Comparison of ENCODE assay signal across 21 mouse cellular contexts in genomic region chr11:16804016-16804415, GRCm38 (mm10). TPM values are rescaled to one million over a fixed set of nuclear protein-coding genes. Genes with fewer than 3 reads are reported as not detected.
DNase-seq lines count a peak whose midpoint lies in the region; ATAC-seq and TF ChIP-seq lines count a peak whose summit lies in the region.
"Had no signal": no experiment of that assay in that cellular context is flagged by ENCODE, and none has a peak within 500 bp of the region (broad histone marks: within the 10 kb centered on the region; RNA-seq: fewer than 3 reads in every experiment).

No protein-coding gene starts in this region.

- H3K9me3 ChIP-seq in heart, embryonic 12.5 days (replicated peaks) = no peaks in the 10 kb centered on the region
- H3K9me3 ChIP-seq in intestine, embryonic 16.5 days (ENCODE audit: control insufficient read depth, low read length) = no peaks in the 10 kb centered on the region
- no peaks in the 10 kb centered on the region for H3K9me3 ChIP-seq in kidney, postnatal 0 days (replicated peaks; ENCODE audit: low read length)
- H3K9me3 ChIP-seq in stomach, postnatal 0 days (ENCODE audit: control insufficient read depth, low read length) = no peaks in the 10 kb centered on the region
- H3K9me3 ChIP-seq: forebrain, embryonic 13.5 days; heart, embryonic 10.5 days; hindbrain, embryonic 13.5 days; limb, embryonic 12.5 days; midbrain, embryonic 10.5 days had no signal

- H3K36me3 ChIP-seq in heart, embryonic 12.5 days = no peaks in the 10 kb centered on the region
- H3K36me3 ChIP-seq in intestine, embryonic 16.5 days (ENCODE audit: control insufficient read depth, insufficient read depth, low read length) = no peaks in the 10 kb centered on the region
- no peaks in the 10 kb centered on the region for H3K36me3 ChIP-seq in kidney, postnatal 0 days (ENCODE audit: insufficient read depth, low read length)
- no peaks in the 10 kb centered on the region for H3K36me3 ChIP-seq in stomach, postnatal 0 days (ENCODE audit: control insufficient read depth, insufficient read depth, low read length)
- H3K36me3 ChIP-seq: heart, embryonic 10.5 days; hindbrain, embryonic 13.5 days; limb, embryonic 12.5 days; midbrain, embryonic 10.5 days had no signal

- no peak overlapping the region for H3K4me2 ChIP-seq in heart, embryonic 12.5 days
- no peak overlapping the region for H3K4me2 ChIP-seq in intestine, embryonic 16.5 days (ENCODE audit: low read depth, low read length)
- no peak overlapping the region for H3K4me2 ChIP-seq in kidney, postnatal 0 days (ENCODE audit: low read length)
- no peak overlapping the region for H3K4me2 ChIP-seq in stomach, postnatal 0 days (replicated peaks; ENCODE audit: low read depth)
- H3K4me2 ChIP-seq: forebrain, embryonic 13.5 days; hindbrain, embryonic 13.5 days; limb, embryonic 12.5 days; lung, embryonic 14.5 days had no signal

- H3K4me1 ChIP-seq in heart, embryonic 12.5 days (replicated peaks) = peaks cover 10% of the 10 kb centered on the region
- peaks cover 24% of the 10 kb centered on the region for H3K4me1 ChIP-seq in intestine, embryonic 16.5 days (ENCODE audit: control insufficient read depth, insufficient read depth, low read length)
- H3K4me1 ChIP-seq in kidney, postnatal 0 days (replicated peaks; ENCODE audit: insufficient read depth, low read length) = peaks cover 3% of the 10 kb centered on the region; the same call in 1 of the 2 replicates
- 0 out of 2 replicates have a peak, but pooled peaks cover 6% of the 10 kb centered on the region for H3K4me1 ChIP-seq in stomach, postnatal 0 days (replicated peaks; ENCODE audit: control insufficient read depth, insufficient read depth)
- H3K4me1 ChIP-seq: forebrain, embryonic 13.5 days; hindbrain, embryonic 13.5 days; midbrain, embryonic 10.5 days had no signal

- no peak overlapping the region for H3K9ac ChIP-seq in heart, embryonic 12.5 days
- H3K9ac ChIP-seq in intestine, embryonic 16.5 days (ENCODE audit: low read depth, low read length) = no peak overlapping the region
- no peak overlapping the region for H3K9ac ChIP-seq in kidney, postnatal 0 days (ENCODE audit: low read depth, low read length)
- no peak overlapping the region for H3K9ac ChIP-seq in stomach, postnatal 0 days (ENCODE audit: low read length)
- H3K9ac ChIP-seq: forebrain, embryonic 13.5 days; hindbrain, embryonic 13.5 days; limb, embryonic 12.5 days; lung, embryonic 14.5 days had no signal

- WGBS in heart, embryonic 12.5 days = 86% methylated on average over 2 of the region's 2 CpGs
- 76% methylated on average over 2 of the region's 2 CpGs for WGBS in intestine, embryonic 16.5 days
- WGBS in kidney, postnatal 0 days = 93% methylated on average over 2 of the region's 2 CpGs
- 80% methylated on average over 2 of the region's 2 CpGs for WGBS in stomach, postnatal 0 days

- no peak overlapping the region for H3K27ac ChIP-seq in heart, embryonic 12.5 days (ENCODE audit: poor library complexity, severe bottlenecking)
- H3K27ac ChIP-seq in intestine, embryonic 16.5 days (ENCODE audit: low read length) = no peak overlapping the region
- no peak overlapping the region for H3K27ac ChIP-seq in kidney, postnatal 0 days
- no peak overlapping the region for H3K27ac ChIP-seq in stomach, postnatal 0 days (replicated peaks)
- H3K27ac ChIP-seq: forebrain, embryonic 13.5 days; heart, embryonic 10.5 days; hindbrain, embryonic 13.5 days; limb, embryonic 12.5 days; midbrain, embryonic 10.5 days had no signal

- no peak for TF ChIP-seq EP300 in stomach, postnatal 0 days (optimal IDR thresholded peaks at IDR 0.05)

- no peak for TF ChIP-seq CTCF in kidney, postnatal 0 days (IDR thresholded peaks at IDR 0.05; ENCODE audit: low read depth)
- TF ChIP-seq CTCF in stomach, postnatal 0 days (IDR thresholded peaks at IDR 0.05; ENCODE audit: low read depth) = peak; percentile 0; the same call in 1 of the 2 replicates

- peaks cover 40% of the 10 kb centered on the region for H3K27me3 ChIP-seq in heart, embryonic 12.5 days (replicated peaks)
- no peaks in the 10 kb centered on the region for H3K27me3 ChIP-seq in intestine, embryonic 16.5 days (replicated peaks; ENCODE audit: control insufficient read depth, insufficient read depth, low read length)
- no peaks in the 10 kb centered on the region for H3K27me3 ChIP-seq in kidney, postnatal 0 days (ENCODE audit: insufficient read depth, low read length)
- no peaks in the 10 kb centered on the region for H3K27me3 ChIP-seq in stomach, postnatal 0 days (ENCODE audit: control insufficient read depth, insufficient read depth, low read length)
- H3K27me3 ChIP-seq: forebrain, embryonic 13.5 days; hindbrain, embryonic 13.5 days; limb, embryonic 12.5 days had no signal

- DNase-seq in heart, adult 11 months = peak; percentile 80
- peak; percentile 33 for DNase-seq in kidney, postnatal 0 days (ENCODE audit: low spot score)
- no peak for DNase-seq in stomach, postnatal 0 days (ENCODE audit: low spot score)
- no peak for DNase-seq in spleen, adult 12 weeks (ENCODE audit: low spot score)
- no peak for DNase-seq in adipocyte (ENCODE audit: low spot score)
- DNase-seq in thymus, postnatal 10 days (ENCODE audit: low spot score in 2 of 2) = no peak
- DNase-seq: adrenal gland, adult 8-10 months; cerebellum, adult 11 months; cerebellum, postnatal 36 days; gastrocnemius, postnatal 25 days; heart, postnatal 14 days; lung, embryonic 14.5 days; lung, postnatal 4 days; right cerebral cortex, postnatal 14 days had no signal

- no peak overlapping the region for H3K4me3 ChIP-seq in heart, embryonic 12.5 days
- no peak overlapping the region for H3K4me3 ChIP-seq in intestine, embryonic 16.5 days (ENCODE audit: low read length)
- no peak overlapping the region for H3K4me3 ChIP-seq in kidney, postnatal 0 days (replicated peaks; ENCODE audit: low read depth, low read length)
- no peak overlapping the region for H3K4me3 ChIP-seq in stomach, postnatal 0 days (ENCODE audit: low read depth, low read length)
- H3K4me3 ChIP-seq: forebrain, embryonic 13.5 days; heart, embryonic 10.5 days; hindbrain, embryonic 13.5 days; limb, embryonic 12.5 days; midbrain, embryonic 10.5 days had no signal

- ATAC-seq in heart, embryonic 12.5 days (ENCODE audit: insufficient number of reproducible peaks, low FRiP score) = no peak
- ATAC-seq in intestine, embryonic 16.5 days = peak; percentile 61
- peak; percentile 93 for ATAC-seq in kidney, postnatal 0 days (replicated peaks; ENCODE audit: low FRiP score, low read depth)
- no peak for ATAC-seq in stomach, postnatal 0 days (ENCODE audit: low FRiP score, low TSS enrichment)
- ATAC-seq: forebrain, embryonic 13.5 days had no signal

RNA-seq across cellular contexts. Expression of gene Egfr, which starts 52.0 kb away (rescaled TPM):
- polyA plus RNA-seq in heart, embryonic 12.5 days (2016; fragmentation: Nextera tagmentation; extraction: Ambion mirVana) = 2.4 and 2.6 TPM in 2 replicates
- 9.5 and 12.4 TPM in 2 replicates for polyA plus RNA-seq in intestine, embryonic 16.5 days (2015; fragmentation: Nextera tagmentation; extraction: Ambion mirVana)
- polyA plus RNA-seq in kidney, postnatal 0 days (2015; fragmentation: Nextera tagmentation; extraction: Ambion mirVana) = 4.1 and 4.6 TPM in 2 replicates
- polyA plus RNA-seq in stomach, postnatal 0 days (2015; fragmentation: Nextera tagmentation; extraction: Ambion mirVana) = 11.9 and 13.5 TPM in 2 replicates

Comparison
In these comparisons a context has a peak if more than half of its experiments do, and no peak if none do; other contexts are left out.
1. DNase-seq: peak in heart, adult 11 months (single experiment) and kidney, postnatal 0 days (single experiment); none in stomach, postnatal 0 days (single experiment), spleen, adult 12 weeks (single experiment), adipocyte (single experiment) and thymus, postnatal 10 days (0 of 2).
2. ATAC-seq: peak in intestine, embryonic 16.5 days (single experiment) and kidney, postnatal 0 days (single experiment); none in heart, embryonic 12.5 days (single experiment) and stomach, postnatal 0 days (single experiment).